12 mouse cellular contexts compared by ENCODE assay signal in genomic region chr5:100597886-100598485, GRCm38 (mm10). TPM values are rescaled to one million over a fixed set of nuclear protein-coding genes. Genes with fewer than 3 reads are reported as not detected.
A peak's percentile ranks its signal among the peaks of the same experiment; 100 is the strongest.
DNase-seq lines count a peak whose midpoint lies in the region; ATAC-seq and TF ChIP-seq lines count a peak whose summit lies in the region.
"Had no signal": no experiment of that assay in that cellular context is flagged by ENCODE, and none has a peak within 500 bp of the region (broad histone marks: within the 10 kb centered on the region; RNA-seq: fewer than 3 reads in every experiment).

No protein-coding gene starts in this region.

- TF ChIP-seq CTCF in stomach, postnatal 0 days (IDR thresholded peaks at IDR 0.05; ENCODE audit: low read depth): no peak

- peak overlapping the region; percentile 53; the same call in 1 of the 2 replicates for H3K27ac ChIP-seq in stomach, postnatal 0 days (replicated peaks)
- H3K27ac ChIP-seq: liver, embryonic 12.5 days; midbrain, embryonic 12.5 days had no signal

- H3K9me3 ChIP-seq in stomach, postnatal 0 days (ENCODE audit: control insufficient read depth, low read length): no peaks in the 10 kb centered on the region
- H3K9me3 ChIP-seq: midbrain, embryonic 12.5 days had no signal

- H3K27me3 ChIP-seq in stomach, postnatal 0 days (ENCODE audit: control insufficient read depth, insufficient read depth, low read length): no peaks in the 10 kb centered on the region
- H3K27me3 ChIP-seq: liver, embryonic 12.5 days; midbrain, embryonic 12.5 days had no signal

- H3K9ac ChIP-seq in stomach, postnatal 0 days (ENCODE audit: low read length): no peak overlapping the region
- H3K9ac ChIP-seq: liver, embryonic 12.5 days; midbrain, embryonic 12.5 days had no signal

- no peaks in the 10 kb centered on the region for H3K4me1 ChIP-seq in stomach, postnatal 0 days (replicated peaks; ENCODE audit: control insufficient read depth, insufficient read depth)
- H3K4me1 ChIP-seq: midbrain, embryonic 12.5 days had no signal

- peak; percentile 68 for ATAC-seq in activated CD4-positive, CD25-positive, alpha-beta regulatory T cell, adult 4 months
- peak; percentile 80 for ATAC-seq in megakaryocyte progenitor cell, adult 5-6 weeks (replicated peaks; ENCODE audit: poor library complexity)
- ATAC-seq in stomach, postnatal 0 days (ENCODE audit: low FRiP score, low TSS enrichment): peak; percentile 77
- ATAC-seq: liver, embryonic 12.5 days had no signal

- WGBS in stomach, postnatal 0 days: 52% methylated on average over 11 of the region's 11 CpGs

- H3K4me2 ChIP-seq in stomach, postnatal 0 days (replicated peaks; ENCODE audit: low read depth): no peak overlapping the region; the same call in 1 of the 2 replicates
- H3K4me2 ChIP-seq: liver, embryonic 12.5 days; midbrain, embryonic 12.5 days had no signal

- no peak for TF ChIP-seq EP300 in stomach, postnatal 0 days (optimal IDR thresholded peaks at IDR 0.05)

- peak; percentile 10 for DNase-seq in ovary, postnatal 36 days (ENCODE audit: low spot score)
- no peak for DNase-seq in ovary, postnatal 10 days (ENCODE audit: low spot score)
- peak; percentile 63 for DNase-seq in stomach, postnatal 0 days (ENCODE audit: low spot score)
- no peak for DNase-seq in frontal cortex, postnatal 14 days (ENCODE audit: low spot score in 2 of 2)
- no peak for DNase-seq in adrenal gland, postnatal 36 days
- DNase-seq: cerebellum, adult 2 months; gastrocnemius, postnatal 14 days had no signal

- H3K4me3 ChIP-seq in stomach, postnatal 0 days (ENCODE audit: low read depth, low read length): no peak overlapping the region
- H3K4me3 ChIP-seq: liver, embryonic 12.5 days; midbrain, embryonic 12.5 days had no signal

- no peaks in the 10 kb centered on the region for H3K36me3 ChIP-seq in stomach, postnatal 0 days (ENCODE audit: control insufficient read depth, insufficient read depth, low read length)
- H3K36me3 ChIP-seq: liver, embryonic 12.5 days; midbrain, embryonic 12.5 days had no signal

RNA-seq across cellular contexts. Expression of gene Plac8, which starts 25.9 kb away (rescaled TPM):
- polyA plus RNA-seq in activated CD4-positive, CD25-positive, alpha-beta regulatory T cell, adult 4 months (2017; shearing (Covaris generic)): 10 to 100 TPM in 1 of 2 experiments, 1 to 10 TPM in 1; 4.2 to 12.0 TPM
- 4,454 and 4,759 TPM in 2 replicates for total RNA-seq in megakaryocyte progenitor cell, adult 5-6 weeks (2015)
- total RNA-seq in megakaryocyte progenitor cell, adult 5-6 weeks (2017): 3,425 and 3,832 TPM in 2 replicates
- 379 and 398 TPM in 2 replicates for polyA plus RNA-seq in stomach, postnatal 0 days (2015; fragmentation: Nextera tagmentation; extraction: Ambion mirVana)
- total RNA-seq in adrenal gland, postnatal 36 days (2021): 10 to 100 TPM in 1 of 2 experiments, 1 to 10 TPM in 1; 7.7 to 15.9 TPM
- total RNA-seq: layer of hippocampus, adult 8-10 months had no signal

Comparison
In these comparisons a context has a peak if more than half of its experiments do, and no peak if none do; other contexts are left out.
1. DNase-seq: peak in ovary, postnatal 36 days (single experiment) and stomach, postnatal 0 days (single experiment); none in ovary, postnatal 10 days (single experiment), frontal cortex, postnatal 14 days (0 of 2) and adrenal gland, postnatal 36 days (0 of 2).
2. RNA of gene Plac8, which starts 25.9 kb away (total RNA-seq): 3,425 to 4,759 TPM in megakaryocyte progenitor cell, adult 5-6 weeks; 7.7 to 15.9 TPM in adrenal gland, postnatal 36 days; every median in the first group is over 100 times any median in the second.
3. Peak in every context shown above with its lines, with median percentiles within 50 percentile points of each other: ATAC-seq.